Mouse (Mus musculus) kidney, embryonic 14.5 days (tissue): ENCODE results near the gene Ttll5. TPM values are rescaled to one million over a fixed set of nuclear protein-coding genes. Genes with fewer than 3 reads are reported as not detected.
A peak's percentile ranks its signal among the peaks of the same experiment; 100 is the strongest.

Experiments used
- ATAC-seq: fragments of 200-750 bp; cut with Nextera tagmentation; 2 replicates; pipeline ENCODE4 v1.8.0; 2017; ENCODE audit warnings: moderate number of reproducible peaks, mild to moderate bottlenecking, moderate TSS enrichment, moderate library complexity; ENCODE audit not compliant: low FRiP score, low TSS enrichment
- H3K27ac ChIP-seq: fragments of 300-500 bp; sonication (generic); 2 replicates; pipeline ENCODE4 v1.5.1; 2014; ENCODE audit warnings: low read depth, mild to moderate bottlenecking, low read length, moderate library complexity, mixed read lengths
- H3K27me3 ChIP-seq: fragments of 300-500 bp; sonication (generic); 2 replicates; pipeline ENCODE4 v1.6.1; 2014; ENCODE audit warnings: mild to moderate bottlenecking, low read length; ENCODE audit not compliant: control insufficient read depth, insufficient read depth
- H3K36me3 ChIP-seq: fragments of 300-500 bp; sonication (generic); 2 replicates; pipeline ENCODE4 v1.6.1; 2014; ENCODE audit warnings: low read length, mixed read lengths; ENCODE audit not compliant: control insufficient read depth, insufficient read depth
- H3K4me1 ChIP-seq: fragments of 300-500 bp; sonication (generic); 2 replicates; pipeline ENCODE4 v1.6.1; 2014; ENCODE audit warnings: low read length, mixed read lengths; ENCODE audit not compliant: control insufficient read depth, insufficient read depth
- H3K4me2 ChIP-seq: fragments of 300-500 bp; sonication (generic); replicated peaks from 2 replicates; pipeline ENCODE4 v1.6.1; 2014; ENCODE audit warnings: low read depth, mild to moderate bottlenecking, low read length
- H3K4me3 ChIP-seq: fragments of 300-500 bp; sonication (generic); 2 replicates; pipeline ENCODE4 v1.5.1; 2014; ENCODE audit warnings: mild to moderate bottlenecking, low read length
- H3K9ac ChIP-seq: fragments of 300-500 bp; sonication (generic); 2 replicates; pipeline ENCODE4 v1.6.1; 2014; ENCODE audit warnings: low read depth, mild to moderate bottlenecking, low read length, moderate library complexity
- H3K9me3 ChIP-seq: fragments of 300-500 bp; sonication (generic); 2 replicates; pipeline ENCODE4 v1.6.1; 2016; ENCODE audit warnings: low read length; ENCODE audit not compliant: control insufficient read depth
- WGBS: fragments of 180-500 bp; shearing (Covaris S2); extraction: QIAGEN DNeasy Blood & Tissue Kit; methylation state at CpG from one replicate; pipeline ENCODE4 v1.1.7; 2014; 5-methylcytosine and 5-hydroxymethylcytosine counted together
- polyA plus RNA-seq: library from polyadenylated mRNA; unstranded; fragments of >200 nt; fragmentation: Nextera tagmentation; extraction: Ambion mirVana; gene quantifications from 2 replicates; pipeline ENCODE4 v1.2.1, GENCODE M21; 2014

Ttll5 gene
- polyA plus RNA-seq, 1 experiment from 2014 or later, result 17.0 TPM

GRCm38 (mm10) chr12:85959822-85960501 lies 135.5 kb downstream of the Ttll5 start:
- ATAC-seq, result peak; percentile 36; the same call in 1 of the 2 replicates
- Histone ChIP-seq H3K27me3 (no peaks in the 10 kb centered on the region), H3K4me3 (no peak overlapping the region), H3K9me3 (no peaks in the 10 kb centered on the region), H3K27ac (no peak overlapping the region; the same call in 1 of the 2 replicates), H3K4me2 (no peak overlapping the region), H3K9ac (no peak overlapping the region), H3K36me3 (no peaks in the 10 kb centered on the region; the same call in 1 of the 2 replicates), H3K4me1 (peaks cover 26% of the 10 kb centered on the region)
- WGBS, result 26% methylated on average over 10 of the region's 10 CpGs

- no peak for ATAC-seq
- Histone ChIP-seq H3K27ac (no peak overlapping the region; the same call in 1 of the 2 replicates), H3K36me3 (no peaks in the 10 kb centered on the region; the same call in 1 of the 2 replicates), H3K4me2 (no peak overlapping the region), H3K4me1 (peaks cover 26% of the 10 kb centered on the region), H3K27me3 (no peaks in the 10 kb centered on the region), H3K4me3 (no peak overlapping the region), H3K9me3 (no peaks in the 10 kb centered on the region), H3K9ac (no peak overlapping the region)
- WGBS, result 68% methylated on average over 4 of the region's 4 CpGs
These were observed 136.2 kb downstream of the Ttll5 start for GRCm38 (mm10) chr12:85960699-85961098.

GRCm38 (mm10) chr12:85963160-85963559 lies 138.7 kb downstream of the Ttll5 start:
- H3K27me3 ChIP-seq, result no peaks in the 10 kb centered on the region

GRCm38 (mm10) chr12:85963699-85964098 lies 139.2 kb downstream of the Ttll5 start:
- H3K27me3 ChIP-seq, result no peaks in the 10 kb centered on the region
- no peak overlapping the region for H3K27ac ChIP-seq
- peak; percentile 70 for ATAC-seq
- H3K4me2 ChIP-seq, result no peak overlapping the region
- H3K36me3 ChIP-seq, result no peaks in the 10 kb centered on the region
- WGBS, result 47% methylated on average over 11 of the region's 11 CpGs
- no peaks in the 10 kb centered on the region for H3K9me3 ChIP-seq
- peaks cover 20% of the 10 kb centered on the region for H3K4me1 ChIP-seq
- no peak overlapping the region for H3K4me3 ChIP-seq
- no peak overlapping the region for H3K9ac ChIP-seq

More at GRCm38 (mm10) chr12:85963160-85963559, 138.7 kb downstream of the Ttll5 start:
- ATAC-seq, result no peak
- H3K9me3 ChIP-seq, result no peaks in the 10 kb centered on the region
- H3K4me3 ChIP-seq, result no peak overlapping the region
- WGBS, result 65% methylated on average over 2 of the region's 2 CpGs
- H3K9ac ChIP-seq, result no peak overlapping the region
- peak overlapping the region; percentile 30; the same call in 1 of the 2 replicates for H3K27ac ChIP-seq
- H3K4me2 ChIP-seq, result no peak overlapping the region
- H3K4me1 ChIP-seq, result peaks cover 24% of the 10 kb centered on the region
- H3K36me3 ChIP-seq, result no peaks in the 10 kb centered on the region

- Histone ChIP-seq H3K4me2 (no peak overlapping the region), H3K36me3 (no peaks in the 10 kb centered on the region), H3K27ac (no peak overlapping the region), H3K4me1 (peaks cover 20% of the 10 kb centered on the region), H3K9ac (no peak overlapping the region), H3K27me3 (no peaks in the 10 kb centered on the region), H3K4me3 (no peak overlapping the region), H3K9me3 (no peaks in the 10 kb centered on the region)
- 88% methylated on average over 3 of the region's 3 CpGs for WGBS
- no peak for ATAC-seq
These were observed 140.0 kb downstream of the Ttll5 start for GRCm38 (mm10) chr12:85964436-85964835.

GRCm38 (mm10) chr12:85967812-85968211 lies 143.4 kb downstream of the Ttll5 start:
- H3K4me1 ChIP-seq, result peaks cover 22% of the 10 kb centered on the region
- H3K4me3 ChIP-seq, result no peak overlapping the region
- H3K9ac ChIP-seq, result no peak overlapping the region
- no peaks in the 10 kb centered on the region for H3K36me3 ChIP-seq
- H3K27me3 ChIP-seq, result no peaks in the 10 kb centered on the region
- H3K27ac ChIP-seq, result no peak overlapping the region
- no peaks in the 10 kb centered on the region for H3K9me3 ChIP-seq
- no peak overlapping the region for H3K4me2 ChIP-seq
- no peak for ATAC-seq

GRCm38 (mm10) chr12:85968409-85968808 lies 143.9 kb downstream of the Ttll5 start:
- peaks cover 16% of the 10 kb centered on the region for H3K4me1 ChIP-seq
- no peaks in the 10 kb centered on the region for H3K27me3 ChIP-seq
- no peak overlapping the region for H3K27ac ChIP-seq
- H3K9ac ChIP-seq, result no peak overlapping the region
- H3K4me2 ChIP-seq, result no peak overlapping the region
- 79% methylated on average over 4 of the region's 4 CpGs for WGBS
- no peaks in the 10 kb centered on the region for H3K36me3 ChIP-seq
- no peak overlapping the region for H3K4me3 ChIP-seq
- ATAC-seq, result no peak
- H3K9me3 ChIP-seq, result no peaks in the 10 kb centered on the region

GRCm38 (mm10) chr12:85969571-85969970 lies 145.1 kb downstream of the Ttll5 start:
- no peak overlapping the region for H3K27ac ChIP-seq
- 43% methylated on average over 5 of the region's 5 CpGs for WGBS
- ATAC-seq, result no peak

GRCm38 (mm10) chr12:85970191-85970590 lies 145.7 kb downstream of the Ttll5 start:
- Histone ChIP-seq H3K4me1 (peaks cover 11% of the 10 kb centered on the region; the same call in 1 of the 2 replicates), H3K4me3 (no peak overlapping the region), H3K27me3 (no peaks in the 10 kb centered on the region), H3K4me2 (no peak overlapping the region), H3K27ac (no peak overlapping the region), H3K9me3 (no peaks in the 10 kb centered on the region), H3K9ac (no peak overlapping the region), H3K36me3 (no peaks in the 10 kb centered on the region)
- ATAC-seq, result no peak
- 73% methylated on average over 5 of the region's 5 CpGs for WGBS

More at GRCm38 (mm10) chr12:85969571-85969970, 145.1 kb downstream of the Ttll5 start:
- H3K27me3 ChIP-seq, result no peaks in the 10 kb centered on the region
- H3K4me1 ChIP-seq, result peaks cover 11% of the 10 kb centered on the region; the same call in 1 of the 2 replicates
- no peaks in the 10 kb centered on the region for H3K9me3 ChIP-seq
- no peaks in the 10 kb centered on the region for H3K36me3 ChIP-seq
- H3K9ac ChIP-seq, result no peak overlapping the region
- H3K4me3 ChIP-seq, result no peak overlapping the region
- H3K4me2 ChIP-seq, result no peak overlapping the region
